Mouse (Mus musculus) cerebellum, adult 2 months (tissue): Measurements from ENCODE around the gene Ppm1h.

ENCODE experiments used
- CTCF ChIP-seq: fragments of 200-500 bp; IDR thresholded peaks from 2 replicates; pipeline ENCODE4 v1.5.1; 2011; ENCODE audit warnings: low read depth, mild to moderate bottlenecking, control low read depth, low read length, moderate library complexity, borderline replicate concordance; ENCODE audit not compliant: insufficient read depth
- POLR2A ChIP-seq: fragments of 200-500 bp; IDR thresholded peaks from 2 replicates; pipeline ENCODE4 v1.6.1; 2011; ENCODE audit warnings: low read length, control low read depth, borderline replicate concordance; ENCODE audit not compliant: insufficient read depth

DNA sequence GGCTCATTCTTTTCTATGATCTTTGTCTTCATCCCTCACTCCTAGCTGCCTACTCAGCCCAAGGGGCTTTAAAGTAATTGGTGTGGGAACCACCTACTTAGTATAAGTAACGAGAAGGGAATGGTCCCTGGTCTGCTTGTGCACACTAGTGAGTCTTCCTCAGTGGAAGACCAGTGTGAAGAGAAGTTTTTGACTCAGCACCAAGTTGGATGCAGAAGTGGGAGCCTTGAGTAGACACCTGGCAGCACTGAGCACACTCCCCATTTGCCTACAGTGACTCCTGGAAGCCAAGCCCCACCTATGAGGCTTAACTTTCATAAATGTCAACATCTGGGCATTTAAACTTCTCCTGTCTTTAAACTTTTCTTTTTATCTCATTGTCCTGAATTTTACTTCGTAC is 81.2 kb downstream of the Ppm1h start:
- TF ChIP-seq CTCF (no peak), POLR2A (no peak)
